Mouse (Mus musculus): Measurements from ENCODE around the gene Crbn.
A peak's percentile ranks its signal among the peaks of the same experiment; 100 is the strongest.

Crbn gene

GRCm38 (mm10) chr6:106799333-106800226 is at the start of gene Crbn:
Gene Crbn (minus strand): TSS chr6:106800077.
- DNase-seq (ENCODE audit: low spot score in 2 of 2): peak; percentile 91 to 98

- no peak for DNase-seq (ENCODE audit: low spot score in 2 of 2)
These were observed 40.3 kb upstream of the Crbn start for GRCm38 (mm10) chr6:106840181-106840580.

GRCm38 (mm10) chr6:106838053-106838452 is 38.2 kb upstream of the Crbn start:
- no peak for DNase-seq (ENCODE audit: low spot score in 2 of 2)

- DNase-seq (ENCODE audit: low spot score in 2 of 2): no peak
These were observed 35.4 kb upstream of the Crbn start for GRCm38 (mm10) chr6:106835316-106835715.

- no peak for DNase-seq (ENCODE audit: low spot score in 2 of 2)
These were observed 22.5 kb upstream of the Crbn start for GRCm38 (mm10) chr6:106822329-106822728.

- DNase-seq (ENCODE audit: low spot score in 2 of 2): no peak
These were observed 20.7 kb upstream of the Crbn start for GRCm38 (mm10) chr6:106820566-106820965.

GRCm38 (mm10) chr6:106819906-106820305 is 20.0 kb upstream of the Crbn start:
- DNase-seq (ENCODE audit: low spot score in 2 of 2): no peak

GRCm38 (mm10) chr6:106819246-106819645 is 19.4 kb upstream of the Crbn start:
- DNase-seq (ENCODE audit: low spot score in 2 of 2): no peak

GRCm38 (mm10) chr6:106810686-106811085 is 10.8 kb upstream of the Crbn start:
- no peak for DNase-seq (ENCODE audit: low spot score in 2 of 2)

- no peak for DNase-seq (ENCODE audit: low spot score in 2 of 2)
These were observed 9.3 kb upstream of the Crbn start for GRCm38 (mm10) chr6:106809161-106809560.

- no peak for DNase-seq (ENCODE audit: low spot score in 2 of 2)
These were observed 5.0 kb upstream of the Crbn start for GRCm38 (mm10) chr6:106804904-106805303.

- DNase-seq (ENCODE audit: low spot score in 2 of 2): no peak
These were observed 315 bp upstream of the Crbn start for GRCm38 (mm10) chr6:106800227-106800557.

GRCm38 (mm10) chr6:106794094-106794814 is 5.6 kb downstream of the Crbn start:
- no peak for DNase-seq (ENCODE audit: low spot score in 2 of 2)

- no peak for DNase-seq (ENCODE audit: low spot score in 2 of 2)
These were observed 6.3 kb downstream of the Crbn start for GRCm38 (mm10) chr6:106793621-106794020.

- no peak for DNase-seq (ENCODE audit: low spot score in 2 of 2)
These were observed 6.8 kb downstream of the Crbn start for GRCm38 (mm10) chr6:106793088-106793487.

GRCm38 (mm10) chr6:106792486-106792885 is 7.4 kb downstream of the Crbn start:
- DNase-seq (ENCODE audit: low spot score in 2 of 2): no peak

GRCm38 (mm10) chr6:106791429-106791828 is 8.4 kb downstream of the Crbn start:
- DNase-seq (ENCODE audit: low spot score in 2 of 2): no peak

- DNase-seq (ENCODE audit: low spot score in 2 of 2): no peak
These were observed 12.7 kb downstream of the Crbn start for GRCm38 (mm10) chr6:106787138-106787537.

- DNase-seq (ENCODE audit: low spot score in 2 of 2): no peak
These were observed 29.8 kb downstream of the Crbn start for GRCm38 (mm10) chr6:106770046-106770445.

- DNase-seq (ENCODE audit: low spot score in 2 of 2): no peak
These were observed 30.5 kb downstream of the Crbn start for GRCm38 (mm10) chr6:106769290-106769866.

- DNase-seq (ENCODE audit: low spot score in 2 of 2): peak; percentile 96 to 97
These were observed 31.1 kb downstream of the Crbn start, which contains the start of gene Trnt1 for GRCm38 (mm10) chr6:106768640-106769289. Gene Trnt1 (plus strand): TSS chr6:106769120.

- DNase-seq (ENCODE audit: low spot score in 2 of 2): no peak
These were observed 33.1 kb downstream of the Crbn start for GRCm38 (mm10) chr6:106766774-106767173.
